Mouse (Mus musculus): ENCODE data around the gene Gclm. TPM values are rescaled to one million over a fixed set of nuclear protein-coding genes. Genes with fewer than 3 reads are reported as not detected.
A peak's percentile ranks its signal among the peaks of the same experiment; 100 is the strongest.

Gene Gclm
- 107 and 167 TPM in 2 replicates for polyA plus RNA-seq (2011; ENCODE audit: insufficient read depth, insufficient read length, low replicate concordance, missing spikeins)

DNA sequence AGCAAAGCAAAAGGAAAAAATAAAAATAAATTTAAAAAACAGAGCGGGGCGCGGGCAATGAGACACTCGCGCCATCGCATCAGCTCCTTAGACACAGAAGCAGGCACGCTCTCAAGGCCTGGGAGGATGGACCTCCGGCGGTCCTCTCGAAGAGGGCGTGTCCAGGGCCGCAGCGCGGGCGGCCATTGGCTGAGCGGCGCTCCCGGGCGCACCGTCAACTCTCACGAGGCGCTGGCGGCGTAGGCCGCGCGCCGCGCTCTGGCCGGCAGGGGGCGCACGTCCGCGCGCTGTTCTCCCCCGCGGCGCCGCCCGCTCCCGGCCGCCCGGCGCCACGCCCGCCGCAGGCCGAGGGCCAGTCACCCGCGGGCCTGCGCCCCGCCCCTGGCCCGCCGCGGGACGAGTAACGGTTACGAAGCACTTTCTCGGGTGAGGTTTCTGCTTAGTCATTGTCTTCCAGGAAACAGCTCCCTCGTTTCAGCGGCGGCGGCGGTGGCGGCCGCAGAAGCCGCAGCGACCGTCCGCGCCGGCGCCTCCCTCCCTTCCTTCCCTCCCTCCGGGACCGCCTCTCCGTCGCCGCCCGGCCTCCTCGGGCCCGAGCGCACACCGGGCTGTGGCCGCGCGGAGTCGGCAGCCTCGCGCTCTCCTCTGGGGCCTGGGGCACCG is at the start of gene Gclm:
Gene Gclm, plus strand, starts transcription at position 343 of the 663 bp plus-strand sequence.
- Histone ChIP-seq H3K4me1 (ENCODE audit: control insufficient read depth, insufficient read depth, low read length) (peaks cover 5% of the 10 kb centered on the region), H3K27ac (ENCODE audit: control insufficient read depth, insufficient read depth, low read depth, low read length, poor library complexity) (peak within 1 kb of the TSS; percentile 99), H3K4me3 (replicated peaks; ENCODE audit: control insufficient read depth, low read depth, low read length) (peak within 1 kb of the TSS; percentile 88)
- under 1% methylated on average over 89 of the region's 90 CpGs for WGBS
- peak; percentile 81; the same call in 1 of the 2 replicates for TF ChIP-seq POLR2A (IDR thresholded peaks at IDR 0.05; ENCODE audit: borderline replicate concordance, control insufficient read depth, low read depth, low read length)
- peak; percentile 60 for TF ChIP-seq CTCF (IDR thresholded peaks at IDR 0.05; ENCODE audit: control insufficient read depth, insufficient read depth, low read length)

DNA sequence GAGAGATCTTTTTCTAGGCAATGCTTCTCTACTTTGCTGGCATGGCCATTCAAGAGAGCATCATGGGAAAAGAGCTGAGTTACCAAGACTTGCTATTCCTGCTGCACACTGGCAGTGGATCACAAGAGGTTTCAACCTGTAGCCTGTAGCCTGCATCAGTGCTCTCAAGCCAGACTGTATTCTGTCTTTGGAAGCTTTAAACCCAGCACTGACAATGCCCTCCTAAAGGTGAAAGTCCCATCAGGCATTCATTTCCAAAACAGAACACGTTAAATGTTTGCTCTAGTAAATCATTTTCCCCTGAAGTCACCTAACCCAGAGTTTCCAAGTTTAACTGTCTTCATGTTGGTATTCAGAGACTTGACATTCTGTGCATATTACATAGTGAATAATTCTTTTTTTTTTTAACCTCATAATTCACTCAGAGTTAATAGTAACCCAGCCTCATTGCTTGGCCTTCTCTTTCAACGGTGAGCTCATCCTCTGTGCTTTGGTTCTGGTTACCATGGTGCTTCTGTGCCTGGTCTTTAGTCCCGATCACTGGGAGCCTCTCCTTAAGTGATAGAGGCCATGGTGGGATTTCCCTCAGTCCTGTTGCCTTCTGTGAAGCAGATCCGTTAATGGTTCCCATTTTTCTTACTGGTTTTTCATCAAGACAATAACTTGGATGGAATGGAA is 48.6 kb upstream of the Gclm start:
- H3K4me3 ChIP-seq (replicated peaks; ENCODE audit: control insufficient read depth, low read depth, low read length), result no peak overlapping the region
- no peak overlapping the region for H3K27ac ChIP-seq (ENCODE audit: control insufficient read depth, insufficient read depth, low read depth, low read length, poor library complexity)
- 80% methylated on average over 4 of the region's 4 CpGs for WGBS
- TF ChIP-seq POLR2A (IDR thresholded peaks at IDR 0.05; ENCODE audit: borderline replicate concordance, control insufficient read depth, low read depth, low read length) (no peak), CTCF (IDR thresholded peaks at IDR 0.05; ENCODE audit: control insufficient read depth, insufficient read depth, low read length) (no peak)
- H3K4me1 ChIP-seq (ENCODE audit: control insufficient read depth, insufficient read depth, low read length), result peaks cover 4% of the 10 kb centered on the region

DNA sequence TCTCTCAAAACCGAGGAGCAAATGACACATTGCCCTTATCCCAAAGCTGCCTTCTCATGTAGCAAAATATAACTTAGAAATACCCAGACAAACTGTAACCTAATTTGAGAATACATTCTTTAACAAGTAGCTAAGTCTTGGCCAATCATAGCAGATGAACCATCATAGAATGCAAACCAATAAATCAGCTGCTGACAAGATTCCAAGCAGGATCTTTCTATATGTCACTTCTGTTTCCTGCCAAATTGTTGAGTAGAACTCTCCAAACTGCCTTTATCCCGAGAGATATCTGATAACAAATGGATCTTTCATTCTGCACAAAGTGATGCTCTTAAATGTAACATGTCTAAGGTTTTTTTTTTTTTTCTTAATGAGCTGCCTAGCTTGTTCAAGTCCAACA is 46.8 kb upstream of the Gclm start:
- Histone ChIP-seq H3K27ac (ENCODE audit: control insufficient read depth, insufficient read depth, low read depth, low read length, poor library complexity) (no peak overlapping the region), H3K4me1 (ENCODE audit: control insufficient read depth, insufficient read depth, low read length) (peaks cover 4% of the 10 kb centered on the region), H3K4me3 (replicated peaks; ENCODE audit: control insufficient read depth, low read depth, low read length) (no peak overlapping the region)
- WGBS, result 49% methylated on average over 2 of the region's 2 CpGs
- TF ChIP-seq POLR2A (IDR thresholded peaks at IDR 0.05; ENCODE audit: borderline replicate concordance, control insufficient read depth, low read depth, low read length) (no peak), CTCF (IDR thresholded peaks at IDR 0.05; ENCODE audit: control insufficient read depth, insufficient read depth, low read length) (no peak)

DNA sequence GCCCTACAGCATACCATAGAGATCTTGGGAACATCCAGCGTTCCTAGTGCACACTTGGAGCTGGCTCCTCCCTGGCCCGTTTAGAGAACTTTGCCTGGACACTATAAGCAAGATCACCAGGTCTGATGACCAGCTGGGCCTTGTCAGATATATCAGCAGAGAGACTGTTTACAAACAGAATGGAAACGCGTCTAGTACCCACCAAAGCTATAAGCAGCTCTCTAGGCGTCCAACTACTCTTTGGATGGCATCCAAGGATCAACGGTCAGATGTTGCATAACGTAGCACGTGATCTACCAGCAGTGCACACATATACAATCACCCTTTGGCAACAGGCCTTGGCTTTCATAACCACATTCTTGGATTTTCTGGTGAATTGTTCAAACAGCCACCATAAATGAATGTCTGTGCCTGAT is 46.4 kb upstream of the Gclm start:
- 12% methylated on average over 8 of the region's 8 CpGs for WGBS
- Histone ChIP-seq H3K4me1 (ENCODE audit: control insufficient read depth, insufficient read depth, low read length) (peaks cover 4% of the 10 kb centered on the region), H3K4me3 (replicated peaks; ENCODE audit: control insufficient read depth, low read depth, low read length) (no peak overlapping the region), H3K27ac (ENCODE audit: control insufficient read depth, insufficient read depth, low read depth, low read length, poor library complexity) (no peak overlapping the region)
- TF ChIP-seq POLR2A (IDR thresholded peaks at IDR 0.05; ENCODE audit: borderline replicate concordance, control insufficient read depth, low read depth, low read length), result no peak
- TF ChIP-seq CTCF (IDR thresholded peaks at IDR 0.05; ENCODE audit: control insufficient read depth, insufficient read depth, low read length), result no peak

DNA sequence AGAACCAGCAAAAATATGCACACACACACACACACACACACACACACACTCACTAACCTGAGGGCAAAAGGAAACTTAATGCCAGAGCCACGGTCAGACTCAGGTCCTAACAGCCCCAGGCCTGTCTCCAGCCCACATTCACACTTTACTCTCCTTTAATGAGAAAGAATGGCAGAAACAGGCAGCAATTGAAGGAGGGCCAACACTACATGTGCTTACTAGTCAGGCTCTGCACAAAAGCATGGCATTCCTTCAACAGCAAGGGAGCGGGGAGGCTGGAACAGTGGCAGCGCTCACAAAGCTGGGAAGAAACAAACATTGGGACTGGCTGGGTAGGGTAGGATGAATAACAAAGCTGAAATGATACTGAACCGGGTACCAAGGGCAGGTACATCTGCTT is 45.8 kb upstream of the Gclm start:
- H3K27ac ChIP-seq (ENCODE audit: control insufficient read depth, insufficient read depth, low read depth, low read length, poor library complexity), result no peak overlapping the region
- no peak overlapping the region for H3K4me3 ChIP-seq (replicated peaks; ENCODE audit: control insufficient read depth, low read depth, low read length)
- H3K4me1 ChIP-seq (ENCODE audit: control insufficient read depth, insufficient read depth, low read length), result peaks cover 4% of the 10 kb centered on the region
- WGBS, result 79% methylated on average over 4 of the region's 4 CpGs
- TF ChIP-seq CTCF (IDR thresholded peaks at IDR 0.05; ENCODE audit: control insufficient read depth, insufficient read depth, low read length), result no peak
- no peak for TF ChIP-seq POLR2A (IDR thresholded peaks at IDR 0.05; ENCODE audit: borderline replicate concordance, control insufficient read depth, low read depth, low read length)

DNA sequence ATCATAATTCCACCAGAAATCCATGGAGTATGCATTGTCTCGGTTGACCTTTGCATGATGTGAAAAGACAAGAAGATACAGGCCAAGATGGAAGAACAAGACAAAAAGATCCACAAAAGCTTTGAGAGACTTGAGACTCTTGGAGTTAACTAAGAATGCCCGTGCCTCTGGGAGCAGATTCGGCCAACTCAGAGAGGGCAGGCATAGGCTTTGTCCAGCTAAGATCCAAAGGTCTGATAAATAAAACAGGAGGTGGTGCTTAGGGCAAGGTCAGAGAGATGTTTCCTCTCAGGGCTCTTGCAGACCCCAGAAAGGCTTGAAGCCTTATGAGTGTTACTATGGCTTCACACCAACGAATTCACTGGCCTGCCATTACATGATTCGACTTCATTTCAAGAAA is 45.3 kb upstream of the Gclm start:
- Histone ChIP-seq H3K4me1 (ENCODE audit: control insufficient read depth, insufficient read depth, low read length) (peaks cover 4% of the 10 kb centered on the region), H3K27ac (ENCODE audit: control insufficient read depth, insufficient read depth, low read depth, low read length, poor library complexity) (no peak overlapping the region), H3K4me3 (replicated peaks; ENCODE audit: control insufficient read depth, low read depth, low read length) (no peak overlapping the region)
- TF ChIP-seq CTCF (IDR thresholded peaks at IDR 0.05; ENCODE audit: control insufficient read depth, insufficient read depth, low read length), result no peak
- TF ChIP-seq POLR2A (IDR thresholded peaks at IDR 0.05; ENCODE audit: borderline replicate concordance, control insufficient read depth, low read depth, low read length), result no peak
- WGBS, result 80% methylated on average over 5 of the region's 5 CpGs

DNA sequence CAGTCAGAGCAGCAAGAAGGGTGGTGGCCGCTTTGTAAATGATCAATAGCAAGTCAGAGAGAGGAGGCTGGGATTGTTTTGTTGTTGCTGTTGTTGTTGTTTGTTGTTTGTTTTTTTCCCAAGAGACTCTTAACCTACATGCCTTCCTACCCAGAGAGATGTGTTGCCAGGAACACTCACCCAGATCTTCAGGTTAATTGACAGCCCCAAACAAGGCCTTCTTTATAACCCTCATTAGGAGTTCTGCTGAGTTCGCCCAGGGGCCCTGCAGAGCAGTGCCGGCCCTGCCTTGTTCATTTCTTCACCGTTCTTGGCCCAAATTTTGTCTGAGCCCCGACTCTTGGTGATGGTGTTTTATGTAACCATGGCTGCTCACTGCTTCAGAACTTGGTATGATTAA is 44.9 kb upstream of the Gclm start:
- 83% methylated on average over 5 of the region's 5 CpGs for WGBS
- H3K4me3 ChIP-seq (replicated peaks; ENCODE audit: control insufficient read depth, low read depth, low read length), result no peak overlapping the region

DNA sequence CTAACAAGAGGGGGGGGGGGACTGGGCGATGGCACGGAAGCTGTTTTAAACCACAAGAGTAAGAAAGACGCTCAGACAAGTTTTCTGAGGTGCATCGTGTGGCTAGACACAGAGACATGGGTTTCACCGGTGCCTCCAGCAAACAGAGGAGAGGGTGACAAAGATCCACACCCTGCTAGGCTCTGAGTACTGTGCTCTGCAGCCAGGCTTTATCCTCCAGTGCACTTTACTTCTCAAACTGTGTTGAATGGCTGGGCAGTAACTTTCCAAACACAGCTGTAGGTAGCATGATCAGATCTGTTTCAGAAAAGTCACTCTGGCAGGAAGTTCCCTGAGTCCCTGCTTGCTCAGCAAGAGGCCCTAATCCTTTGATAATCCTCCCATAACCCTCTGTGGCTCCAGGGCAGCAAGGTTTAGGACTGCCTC is 43.0 kb upstream of the Gclm start:
- under 1% methylated on average over 5 of the region's 5 CpGs for WGBS
- Histone ChIP-seq H3K4me1 (ENCODE audit: control insufficient read depth, insufficient read depth, low read length) (peaks cover 3% of the 10 kb centered on the region; the same call in 1 of the 2 replicates), H3K4me3 (replicated peaks; ENCODE audit: control insufficient read depth, low read depth, low read length) (no peak overlapping the region), H3K27ac (ENCODE audit: control insufficient read depth, insufficient read depth, low read depth, low read length, poor library complexity) (no peak overlapping the region)
- TF ChIP-seq POLR2A (IDR thresholded peaks at IDR 0.05; ENCODE audit: borderline replicate concordance, control insufficient read depth, low read depth, low read length), result no peak
- no peak for TF ChIP-seq CTCF (IDR thresholded peaks at IDR 0.05; ENCODE audit: control insufficient read depth, insufficient read depth, low read length)

More for the DNA sequence above, 44.9 kb upstream of the Gclm start:
- H3K4me1 ChIP-seq (ENCODE audit: control insufficient read depth, insufficient read depth, low read length), result peaks cover 3% of the 10 kb centered on the region
- TF ChIP-seq CTCF (IDR thresholded peaks at IDR 0.05; ENCODE audit: control insufficient read depth, insufficient read depth, low read length) (no peak), POLR2A (IDR thresholded peaks at IDR 0.05; ENCODE audit: borderline replicate concordance, control insufficient read depth, low read depth, low read length) (no peak)
- H3K27ac ChIP-seq (ENCODE audit: control insufficient read depth, insufficient read depth, low read depth, low read length, poor library complexity), result no peak overlapping the region

Data from bone marrow, adult 2 months (tissue).